Mouse (Mus musculus) megakaryocyte, embryonic 14.5 days (primary cell): ENCODE measurements around the gene Exoc3l2. TPM values are rescaled to one million over a fixed set of nuclear protein-coding genes. Genes with fewer than 3 reads are reported as not detected.

Experiments
- H3K27me3 ChIP-seq: replicated peaks from 2 replicates; pipeline ENCODE3; 2012; ENCODE audit warnings: inconsistent platforms
- H3K36me3 ChIP-seq: replicated peaks from 2 replicates; pipeline ENCODE3; 2012; ENCODE audit warnings: low read length, inconsistent platforms, mixed read lengths
- H3K4me1 ChIP-seq: 2 replicates; pipeline ENCODE4 v1.6.1; 2012; ENCODE audit warnings: inconsistent platforms
- H3K4me3 ChIP-seq: replicated peaks from 2 replicates; pipeline ENCODE3; 2012; ENCODE audit warnings: moderate library complexity, mild to moderate bottlenecking, inconsistent platforms
- H3K9me3 ChIP-seq: 2 replicates; pipeline ENCODE4 v1.6.1; 2012; ENCODE audit warnings: inconsistent platforms
- FLI1 ChIP-seq: IDR thresholded peaks from 2 replicates; pipeline ENCODE4 v1.6.1; 2012; ENCODE audit warnings: low read length, inconsistent platforms, mixed read lengths
- GATA1 ChIP-seq: IDR thresholded peaks from 3 replicates; pipeline ENCODE4 v1.6.1; 2012; ENCODE audit warnings: mixed read lengths, low read length, inconsistent platforms, borderline replicate concordance
- polyA plus RNA-seq: library from polyadenylated mRNA; stranded (reverse); fragments of >175 nt; gene quantifications from 2 replicates; pipeline ENCODE4 v1.2.3, GENCODE M21; 2012; ENCODE audit warnings: low replicate concordance; ENCODE audit not compliant: insufficient read depth

Exoc3l2 gene
- polyA plus RNA-seq, 1 experiment = 53.6 TPM

DNA sequence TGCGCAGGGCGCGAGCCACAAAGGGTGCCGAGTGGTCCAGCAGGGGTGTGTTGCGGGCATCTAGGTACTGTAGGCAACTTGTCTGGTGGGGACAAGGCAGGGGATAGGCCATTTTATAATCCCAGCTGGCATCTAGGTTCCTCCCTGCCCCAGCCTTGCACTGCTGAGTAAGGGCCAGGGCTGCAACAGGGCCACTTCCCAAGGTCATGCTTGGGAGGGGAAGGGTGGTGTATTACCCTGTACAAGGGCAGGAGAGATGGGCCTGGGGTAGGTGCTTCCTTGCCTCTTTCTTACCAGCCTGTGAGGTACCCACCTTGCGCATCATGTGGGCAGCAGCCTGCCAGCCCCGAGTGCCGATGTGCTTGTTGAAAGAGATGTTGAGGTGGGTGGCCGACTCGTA lies 71.5 kb downstream of the Exoc3l2 start:
- no peaks in the 10 kb centered on the region for H3K27me3 ChIP-seq
- peaks cover 92% of the 10 kb centered on the region for H3K36me3 ChIP-seq
- TF ChIP-seq GATA1 (no peak), FLI1 (no peak)
- H3K4me1 ChIP-seq = peaks cover 43% of the 10 kb centered on the region
- no peak overlapping the region for H3K4me3 ChIP-seq
- no peaks in the 10 kb centered on the region for H3K9me3 ChIP-seq

GRCm38 (mm10) chr7:19540771-19541566 lies 77.8 kb downstream of the Exoc3l2 start:
- Histone ChIP-seq H3K4me1 (peaks cover 76% of the 10 kb centered on the region), H3K36me3 (peaks cover 80% of the 10 kb centered on the region), H3K9me3 (no peaks in the 10 kb centered on the region), H3K4me3 (no peak overlapping the region), H3K27me3 (no peaks in the 10 kb centered on the region)
- no peak for TF ChIP-seq GATA1

GRCm38 (mm10) chr7:19541681-19542154 lies 78.6 kb downstream of the Exoc3l2 start:
- TF ChIP-seq GATA1 = no peak
- TF ChIP-seq FLI1 = no peak
- Histone ChIP-seq H3K9me3 (no peaks in the 10 kb centered on the region), H3K36me3 (peaks cover 76% of the 10 kb centered on the region), H3K4me3 (no peak overlapping the region), H3K27me3 (no peaks in the 10 kb centered on the region), H3K4me1 (peaks cover 76% of the 10 kb centered on the region)

DNA sequence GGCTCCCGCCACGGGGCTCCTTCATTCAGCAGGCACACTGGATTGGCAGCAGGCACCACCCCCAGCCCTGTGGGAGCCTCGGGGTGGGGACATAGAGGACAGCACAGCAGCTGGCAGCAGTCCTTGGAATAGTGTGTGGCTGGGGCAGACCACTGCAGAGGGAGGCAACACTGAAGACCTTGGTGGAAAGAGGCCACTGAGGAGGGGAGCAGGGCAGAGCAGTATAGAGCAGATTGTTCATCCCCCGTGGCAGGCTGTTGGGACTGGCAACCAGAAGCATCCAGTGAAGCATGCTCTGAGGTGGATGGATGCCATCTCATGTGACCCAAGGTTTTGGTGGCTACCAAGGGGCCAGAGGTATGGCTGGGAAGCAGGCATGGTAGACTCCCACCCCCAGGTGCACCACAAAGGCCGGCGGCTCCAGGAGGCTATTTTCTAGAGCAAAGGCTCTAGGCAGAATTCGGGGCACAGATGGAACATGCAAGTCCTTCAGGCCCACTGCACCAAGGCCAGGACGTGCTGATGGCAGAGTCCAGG lies 79.1 kb downstream of the Exoc3l2 start:
- peaks cover 76% of the 10 kb centered on the region for H3K36me3 ChIP-seq
- TF ChIP-seq GATA1 (no peak), FLI1 (no peak)
- H3K27me3 ChIP-seq = no peaks in the 10 kb centered on the region
- H3K4me1 ChIP-seq = peaks cover 78% of the 10 kb centered on the region
- H3K4me3 ChIP-seq = peak overlapping the region; percentile 15
- no peaks in the 10 kb centered on the region for H3K9me3 ChIP-seq

DNA sequence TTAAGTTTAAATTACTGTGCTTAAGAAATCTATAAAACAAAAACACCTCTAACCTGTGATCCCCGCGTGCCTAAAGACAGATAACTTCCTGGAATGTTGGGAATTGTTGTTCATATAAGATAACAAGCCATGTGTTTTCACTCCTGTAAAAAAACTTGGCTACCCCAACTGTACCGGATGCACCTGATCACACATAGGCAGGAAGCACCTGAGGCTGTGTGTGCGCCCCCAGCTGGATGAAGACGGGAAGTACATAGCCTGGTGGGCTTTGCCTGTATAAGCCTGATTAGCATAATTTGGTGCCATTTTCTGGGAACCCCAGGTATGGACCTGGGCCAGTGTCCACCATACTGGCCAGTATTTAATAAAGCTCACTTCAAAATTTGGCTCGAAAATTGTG lies 80.5 kb downstream of the Exoc3l2 start:
- no peak for TF ChIP-seq GATA1
- TF ChIP-seq FLI1 = no peak
- Histone ChIP-seq H3K4me1 (peaks cover 80% of the 10 kb centered on the region), H3K4me3 (no peak overlapping the region), H3K27me3 (no peaks in the 10 kb centered on the region), H3K9me3 (no peaks in the 10 kb centered on the region), H3K36me3 (peaks cover 76% of the 10 kb centered on the region)

DNA sequence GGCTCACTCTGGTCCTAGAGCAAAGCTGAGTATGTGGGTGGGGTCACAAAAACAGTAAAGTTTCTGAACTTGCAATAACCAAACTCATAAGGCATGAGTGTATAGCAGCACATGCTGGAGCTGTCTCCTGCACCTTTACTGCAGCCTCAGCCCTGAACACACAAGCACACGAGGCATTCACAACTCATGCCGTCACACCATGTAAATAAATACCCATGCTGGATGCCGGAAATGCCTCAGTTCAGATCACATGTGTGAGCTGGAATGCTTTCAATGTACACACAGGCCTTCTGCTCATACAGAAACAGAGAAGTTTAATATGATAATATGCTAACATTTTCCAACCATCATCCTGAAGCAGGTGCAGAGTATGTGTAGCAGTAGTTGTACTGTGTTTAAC lies 82.9 kb downstream of the Exoc3l2 start:
- no peak for TF ChIP-seq FLI1
- no peak for TF ChIP-seq GATA1
- no peak overlapping the region for H3K4me3 ChIP-seq
- peaks cover 86% of the 10 kb centered on the region for H3K36me3 ChIP-seq
- peaks cover 96% of the 10 kb centered on the region for H3K4me1 ChIP-seq
- no peaks in the 10 kb centered on the region for H3K9me3 ChIP-seq
- H3K27me3 ChIP-seq = no peaks in the 10 kb centered on the region

Other genes starting within 250 kb of the Exoc3l2 start
- 7.3 and 11.6 TPM in 2 replicates for gene Opa3, start 235.0 kb upstream of the Exoc3l2 start, polyA plus RNA-seq
- gene Vasp, start 191.5 kb upstream of the Exoc3l2 start, polyA plus RNA-seq = 828 and 2,423 TPM in 2 replicates
- gene Ppm1n, start 183.3 kb upstream of the Exoc3l2 start, polyA plus RNA-seq = not detected in 2 replicates
- gene Rtn2, start 180.7 kb upstream of the Exoc3l2 start, polyA plus RNA-seq = 6.1 and 8.4 TPM in 2 replicates
- gene Fosb, start 153.3 kb upstream of the Exoc3l2 start, polyA plus RNA-seq = 12.9 and 33.1 TPM in 2 replicates
- gene Ercc1, start 118.6 kb upstream of the Exoc3l2 start, polyA plus RNA-seq = 36.5 and 52.2 TPM in 2 replicates
- 13.3 and 50.4 TPM in 2 replicates for gene Cd3eap, start 103.8 kb upstream of the Exoc3l2 start, polyA plus RNA-seq
- 21.5 and 54.3 TPM in 2 replicates for gene Ppp1r13l, start 103.6 kb upstream of the Exoc3l2 start, polyA plus RNA-seq
- 24.2 and 30.8 TPM in 2 replicates for gene Ercc2, start 81.3 kb upstream of the Exoc3l2 start, polyA plus RNA-seq
- 1.3 TPM in 1 of 2 replicates, not detected in the other for gene Klc3, start 59.2 kb upstream of the Exoc3l2 start, polyA plus RNA-seq
- gene Ckm, start 58.6 kb upstream of the Exoc3l2 start, polyA plus RNA-seq = 0.96 TPM in 1 of 2 replicates, not detected in the other
- 102 and 169 TPM in 2 replicates for gene Mark4, start 4.5 kb upstream of the Exoc3l2 start, polyA plus RNA-seq
- 5.5 and 6.5 TPM in 2 replicates for gene Bloc1s3, start 45.0 kb downstream of the Exoc3l2 start, polyA plus RNA-seq
- gene Trappc6a, start 45.1 kb downstream of the Exoc3l2 start, polyA plus RNA-seq = 608 and 613 TPM in 2 replicates
- gene Nkpd1, start 54.5 kb downstream of the Exoc3l2 start, polyA plus RNA-seq = 1.3 and 2.9 TPM in 2 replicates
- 88.1 and 108 TPM in 2 replicates for gene Ppp1r37, start 99.7 kb downstream of the Exoc3l2 start, polyA plus RNA-seq
- gene Zfp296, start 114.0 kb downstream of the Exoc3l2 start, polyA plus RNA-seq = 6.0 and 13.6 TPM in 2 replicates
- gene Gemin7, start 114.3 kb downstream of the Exoc3l2 start, polyA plus RNA-seq = 30.5 and 69.9 TPM in 2 replicates
- 109 and 265 TPM in 2 replicates for gene Clasrp, start 141.2 kb downstream of the Exoc3l2 start, polyA plus RNA-seq
- gene Relb, start 166.1 kb downstream of the Exoc3l2 start, polyA plus RNA-seq = 14.8 and 22.5 TPM in 2 replicates
- 153 and 336 TPM in 2 replicates for gene Clptm1, start 201.7 kb downstream of the Exoc3l2 start, polyA plus RNA-seq
- 114 TPM in 1 of 2 replicates, not detected in the other for gene Apoc2, start 214.6 kb downstream of the Exoc3l2 start, polyA plus RNA-seq
- not detected in 2 replicates for gene Gm44805, start 218.1 kb downstream of the Exoc3l2 start, polyA plus RNA-seq
- 7.1 and 10.7 TPM in 2 replicates for gene Apoc4, start 218.1 kb downstream of the Exoc3l2 start, polyA plus RNA-seq
- gene Apoc1, start 229.3 kb downstream of the Exoc3l2 start, polyA plus RNA-seq = 31.2 and 454 TPM in 2 replicates
- gene Apoe, start 235.9 kb downstream of the Exoc3l2 start, polyA plus RNA-seq = 302 and 6,452 TPM in 2 replicates